26 mouse cellular contexts compared by ENCODE assay signal in the genomic region with DNA sequence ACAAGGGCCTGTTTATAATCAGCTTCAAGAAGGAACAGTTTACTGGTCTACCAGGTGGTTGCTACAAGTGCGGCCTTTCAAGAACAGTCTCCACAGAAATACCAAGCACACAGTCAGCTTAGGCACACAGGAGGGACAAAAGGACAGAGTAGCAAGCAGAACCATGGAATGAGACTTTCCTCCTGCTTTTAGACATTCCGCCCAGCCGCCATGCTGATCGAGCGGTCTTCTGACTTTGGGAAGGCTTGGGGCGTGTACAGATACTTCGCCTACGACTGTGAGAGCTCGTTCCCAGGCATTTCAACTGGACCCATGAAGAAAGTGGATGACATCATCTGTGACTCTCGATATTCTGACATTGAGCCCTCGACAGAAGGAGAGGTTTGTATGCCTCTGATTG. TPM values are rescaled to one million over a fixed set of nuclear protein-coding genes. Genes with fewer than 3 reads are reported as not detected.
"Had no signal": no experiment of that assay in that cellular context is flagged by ENCODE, and none has a peak within 500 bp of the region (broad histone marks: within the 10 kb centered on the region; RNA-seq: fewer than 3 reads in every experiment).

No protein-coding gene starts in this region.

- H3K4me1 ChIP-seq: neural tube, embryonic 13.5 days; neural tube, embryonic 15.5 days had no signal

- H3K27ac ChIP-seq: midbrain, embryonic 10.5 days; midbrain, embryonic 12.5 days; neural tube, embryonic 13.5 days; neural tube, embryonic 15.5 days had no signal

- ATAC-seq: midbrain, embryonic 16.5 days had no signal

- H3K4me2 ChIP-seq: lung, embryonic 14.5 days; midbrain, embryonic 12.5 days; neural tube, embryonic 13.5 days; neural tube, embryonic 15.5 days had no signal

- H3K27me3 ChIP-seq: neural tube, embryonic 13.5 days; neural tube, embryonic 15.5 days had no signal

- H3K4me3 ChIP-seq: midbrain, embryonic 10.5 days; midbrain, embryonic 12.5 days; myocyte; neural tube, embryonic 13.5 days; neural tube, embryonic 15.5 days had no signal

- H3K36me3 ChIP-seq: midbrain, embryonic 12.5 days; neural tube, embryonic 13.5 days; neural tube, embryonic 15.5 days had no signal

- H3K9me3 ChIP-seq: midbrain, embryonic 10.5 days; midbrain, embryonic 12.5 days; neural tube, embryonic 13.5 days; neural tube, embryonic 15.5 days had no signal

- H3K9ac ChIP-seq: lung, embryonic 14.5 days; midbrain, embryonic 12.5 days; neural tube, embryonic 13.5 days; neural tube, embryonic 15.5 days had no signal

- DNase-seq: lung, embryonic 14.5 days; lung, postnatal 10 days; lung, postnatal 4 days; midbrain, embryonic 14.5 days; retina, postnatal 1 day; right cerebral cortex, adult 18-20 months; right cerebral cortex, postnatal 25 days; right cerebral cortex, postnatal 4 days; spleen, adult 18-20 months; thymus, adult 18-20 months; thymus, postnatal 14 days; thymus, postnatal 36 days had no signal

RNA-seq across cellular contexts. Expression of a gene that starts 13.2 kb away (rescaled TPM):
- total RNA-seq: megakaryocyte-erythroid progenitor cell, adult 5-6 weeks had no signal

RNA-seq across cellular contexts. Expression of a gene that starts 37.7 kb away (rescaled TPM):
- total RNA-seq: megakaryocyte, adult 5-6 weeks; megakaryocyte-erythroid progenitor cell, adult 5-6 weeks had no signal
- polyA plus RNA-seq: lung, embryonic 14.5 days; lung, embryonic 16.5 days; midbrain, embryonic 10.5 days; midbrain, embryonic 12.5 days; midbrain, embryonic 14.5 days; midbrain, embryonic 16.5 days; myocyte; neural tube, embryonic 11.5 days; neural tube, embryonic 13.5 days; neural tube, embryonic 15.5 days; small intestine, adult 2 months; stomach, embryonic 14.5 days; stomach, embryonic 16.5 days; thymus, postnatal 0 days had no signal
